Comparison of ENCODE assay signal across 7 mouse cellular contexts in the genomic region with DNA sequence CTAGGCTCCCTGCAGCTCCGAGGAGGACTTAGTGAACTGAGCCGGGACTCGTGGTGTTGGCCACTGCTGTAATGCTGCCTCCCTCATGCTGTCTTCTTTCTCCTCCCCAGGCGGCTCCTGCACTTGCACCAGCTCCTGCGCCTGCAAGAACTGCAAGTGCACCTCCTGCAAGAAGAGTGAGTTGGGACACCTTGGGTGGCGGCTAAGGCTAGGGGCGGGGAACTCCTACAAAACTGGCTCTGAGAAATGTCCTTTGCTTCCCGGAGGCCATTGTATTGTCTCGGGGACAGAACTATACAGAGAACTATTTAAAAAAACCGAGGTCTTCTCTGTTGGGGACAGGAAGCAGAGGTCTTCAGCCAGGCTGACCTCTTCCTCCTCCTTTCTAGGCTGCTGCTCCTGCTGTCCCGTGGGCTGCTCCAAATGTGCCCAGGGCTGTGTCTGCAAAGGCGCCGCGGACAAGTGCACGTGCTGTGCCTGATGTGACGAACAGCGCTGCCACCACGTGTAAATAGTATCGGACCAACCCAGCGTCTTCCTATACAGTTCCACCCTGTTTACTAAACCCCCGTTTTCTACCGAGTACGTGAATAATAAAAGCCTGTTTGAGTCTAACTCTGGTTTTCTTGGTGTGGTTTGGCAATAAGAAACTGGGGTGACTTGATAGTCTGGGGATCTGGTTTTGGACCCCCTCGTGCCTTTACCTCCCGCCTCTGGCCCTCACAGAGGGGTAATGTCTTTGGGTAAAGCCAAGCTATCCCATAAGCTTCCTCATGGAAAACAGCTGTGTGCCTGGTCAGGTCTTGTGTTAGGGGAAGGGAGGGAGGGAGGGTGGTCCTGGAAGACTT. TPM values are rescaled to one million over a fixed set of nuclear protein-coding genes. Genes with fewer than 3 reads are reported as not detected.
A peak's percentile ranks its signal among the peaks of the same experiment; 100 is the strongest.
DNase-seq lines count a peak whose midpoint lies in the region; ATAC-seq and TF ChIP-seq lines count a peak whose summit lies in the region.

No protein-coding gene starts in this region.

- peaks cover 84% of the 10 kb centered on the region for H3K27me3 ChIP-seq in embryonic facial prominence, embryonic 14.5 days (replicated peaks; ENCODE audit: control insufficient read depth, insufficient read depth, low read length)
- H3K27me3 ChIP-seq in hindbrain, postnatal 0 days (ENCODE audit: insufficient read depth, low read length), result peaks cover 17% of the 10 kb centered on the region
- H3K27me3 ChIP-seq in liver, postnatal 0 days (ENCODE audit: insufficient read depth, low read length), result no peaks in the 10 kb centered on the region
- H3K27me3 ChIP-seq in stomach, postnatal 0 days (ENCODE audit: control insufficient read depth, insufficient read depth, low read length), result no peaks in the 10 kb centered on the region; the same call in 1 of the 2 replicates

- H3K4me3 ChIP-seq in embryonic facial prominence, embryonic 14.5 days (ENCODE audit: low read depth, low read length), result peak overlapping the region; percentile 46
- H3K4me3 ChIP-seq in hindbrain, postnatal 0 days (ENCODE audit: low read length), result peak overlapping the region; percentile 49
- H3K4me3 ChIP-seq in liver, postnatal 0 days (ENCODE audit: low read depth, low read length), result peak overlapping the region; percentile 72
- peak overlapping the region; percentile 54 for H3K4me3 ChIP-seq in stomach, postnatal 0 days (ENCODE audit: low read depth, low read length)

- peak; percentile 58 for DNase-seq in 3134 (ENCODE audit: extremely low read depth, insufficient read length, low spot score)
- peak; percentile 46 for DNase-seq in 416B (ENCODE audit: low read depth)
- no peak for DNase-seq in embryonic facial prominence, embryonic 14.5 days (ENCODE audit: low spot score)
- DNase-seq in hindbrain, postnatal 0 days (ENCODE audit: low spot score), result no peak
- peak; percentile 62 for DNase-seq in liver, postnatal 0 days
- DNase-seq in stomach, postnatal 0 days (ENCODE audit: low spot score), result peak; percentile 67
- no peak for DNase-seq in cerebellum, adult 9-11 months

- H3K9me3 ChIP-seq in embryonic facial prominence, embryonic 14.5 days (ENCODE audit: control insufficient read depth, low read length), result no peaks in the 10 kb centered on the region
- no peaks in the 10 kb centered on the region for H3K9me3 ChIP-seq in hindbrain, postnatal 0 days (ENCODE audit: low read length)
- H3K9me3 ChIP-seq in liver, postnatal 0 days (ENCODE audit: low read length), result no peaks in the 10 kb centered on the region
- H3K9me3 ChIP-seq in stomach, postnatal 0 days (ENCODE audit: control insufficient read depth, low read length), result no peaks in the 10 kb centered on the region

- H3K9ac ChIP-seq in embryonic facial prominence, embryonic 14.5 days (ENCODE audit: low read depth, low read length), result peak overlapping the region; percentile 61; the same call in 1 of the 2 replicates
- H3K9ac ChIP-seq in hindbrain, postnatal 0 days (replicated peaks; ENCODE audit: low read length), result peak overlapping the region; percentile 61
- peak overlapping the region; percentile 85 for H3K9ac ChIP-seq in liver, postnatal 0 days (replicated peaks)
- H3K9ac ChIP-seq in stomach, postnatal 0 days (ENCODE audit: low read length), result peak overlapping the region; percentile 73

- no peaks in the 10 kb centered on the region for H3K36me3 ChIP-seq in embryonic facial prominence, embryonic 14.5 days (ENCODE audit: control insufficient read depth, insufficient read depth, low read length)
- no peaks in the 10 kb centered on the region for H3K36me3 ChIP-seq in hindbrain, postnatal 0 days (ENCODE audit: insufficient read depth, low read length)
- no peaks in the 10 kb centered on the region; the same call in 1 of the 2 replicates for H3K36me3 ChIP-seq in liver, postnatal 0 days (replicated peaks; ENCODE audit: insufficient read depth, low read length)
- no peaks in the 10 kb centered on the region for H3K36me3 ChIP-seq in stomach, postnatal 0 days (ENCODE audit: control insufficient read depth, insufficient read depth, low read length)

- peak overlapping the region; percentile 84 for H3K4me2 ChIP-seq in embryonic facial prominence, embryonic 14.5 days (ENCODE audit: low read depth, low read length)
- peak overlapping the region; percentile 86 for H3K4me2 ChIP-seq in hindbrain, postnatal 0 days (ENCODE audit: low read depth, low read length)
- H3K4me2 ChIP-seq in liver, postnatal 0 days (ENCODE audit: low read depth, low read length), result peak overlapping the region; percentile 82
- peak overlapping the region; percentile 60 for H3K4me2 ChIP-seq in stomach, postnatal 0 days (replicated peaks; ENCODE audit: low read depth)

- ATAC-seq in embryonic facial prominence, embryonic 14.5 days (ENCODE audit: low read depth), result no peak
- ATAC-seq in hindbrain, postnatal 0 days, result no peak
- ATAC-seq in liver, postnatal 0 days, result no peak
- ATAC-seq in stomach, postnatal 0 days (ENCODE audit: low FRiP score, low TSS enrichment), result no peak

- 0 out of 2 replicates have a peak, but pooled peaks cover 2% of the 10 kb centered on the region for H3K4me1 ChIP-seq in embryonic facial prominence, embryonic 14.5 days (ENCODE audit: control insufficient read depth, insufficient read depth, low read length)
- H3K4me1 ChIP-seq in hindbrain, postnatal 0 days (ENCODE audit: insufficient read depth, low read length), result peaks cover 5% of the 10 kb centered on the region; the same call in 1 of the 2 replicates
- H3K4me1 ChIP-seq in liver, postnatal 0 days (ENCODE audit: insufficient read depth), result peaks cover 35% of the 10 kb centered on the region
- peaks cover 3% of the 10 kb centered on the region; the same call in 1 of the 2 replicates for H3K4me1 ChIP-seq in stomach, postnatal 0 days (replicated peaks; ENCODE audit: control insufficient read depth, insufficient read depth)

- WGBS in embryonic facial prominence, embryonic 14.5 days, result 3% methylated on average over 25 of the region's 25 CpGs
- WGBS in hindbrain, postnatal 0 days, result 3% methylated on average over 25 of the region's 25 CpGs
- WGBS in liver, postnatal 0 days (ENCODE audit: insufficient replicate concordance), result 4% methylated on average over 25 of the region's 25 CpGs
- 4% methylated on average over 25 of the region's 25 CpGs for WGBS in stomach, postnatal 0 days

- no peak overlapping the region for H3K27ac ChIP-seq in embryonic facial prominence, embryonic 14.5 days (replicated peaks; ENCODE audit: low read depth, low read length)
- peak overlapping the region; percentile 72 for H3K27ac ChIP-seq in hindbrain, postnatal 0 days
- H3K27ac ChIP-seq in liver, postnatal 0 days (ENCODE audit: low read depth), result peak overlapping the region; percentile 97
- H3K27ac ChIP-seq in stomach, postnatal 0 days (replicated peaks), result peak overlapping the region; percentile 90

- TF ChIP-seq EP300 in liver, postnatal 0 days (IDR thresholded peaks at IDR 0.05; ENCODE audit: low read depth), result no peak; the same call in none of the 2 replicates
- TF ChIP-seq EP300 in stomach, postnatal 0 days (optimal IDR thresholded peaks at IDR 0.05), result no peak

- TF ChIP-seq CTCF in hindbrain, postnatal 0 days (IDR thresholded peaks at IDR 0.05; ENCODE audit: low read depth), result no peak
- no peak for TF ChIP-seq CTCF in liver, postnatal 0 days (IDR thresholded peaks at IDR 0.05; ENCODE audit: low read depth)
- TF ChIP-seq CTCF in stomach, postnatal 0 days (IDR thresholded peaks at IDR 0.05; ENCODE audit: low read depth), result no peak

RNA-seq across cellular contexts. Expression of a gene that starts 1.1 kb away (rescaled TPM):
- polyA plus RNA-seq in embryonic facial prominence, embryonic 14.5 days (2014; fragmentation: Nextera tagmentation; extraction: Ambion mirVana), result 167 and 193 TPM in 2 replicates
- 648 and 1,037 TPM in 2 replicates for total RNA-seq in hindbrain, postnatal 0 days (2014; rRNA removed)
- polyA plus RNA-seq in hindbrain, postnatal 0 days (2015; fragmentation: Nextera tagmentation; extraction: Ambion mirVana), result 742 and 847 TPM in 2 replicates
- polyA plus RNA-seq in liver, postnatal 0 days (2015; fragmentation: Nextera tagmentation; extraction: Ambion mirVana), result 2,663 and 3,863 TPM in 2 replicates
- polyA plus RNA-seq in stomach, postnatal 0 days (2015; fragmentation: Nextera tagmentation; extraction: Ambion mirVana), result 1,909 and 2,218 TPM in 2 replicates

RNA-seq across cellular contexts. Expression of a gene that starts 7.5 kb away (rescaled TPM):
- 57.5 and 60.3 TPM in 2 replicates for polyA plus RNA-seq in embryonic facial prominence, embryonic 14.5 days (2014; fragmentation: Nextera tagmentation; extraction: Ambion mirVana)
- 109 and 110 TPM in 2 replicates for total RNA-seq in hindbrain, postnatal 0 days (2014; rRNA removed)
- polyA plus RNA-seq in hindbrain, postnatal 0 days (2015; fragmentation: Nextera tagmentation; extraction: Ambion mirVana), result 202 and 239 TPM in 2 replicates
- 507 and 771 TPM in 2 replicates for polyA plus RNA-seq in liver, postnatal 0 days (2015; fragmentation: Nextera tagmentation; extraction: Ambion mirVana)
- polyA plus RNA-seq in stomach, postnatal 0 days (2015; fragmentation: Nextera tagmentation; extraction: Ambion mirVana), result 570 and 681 TPM in 2 replicates

RNA-seq across cellular contexts. Expression of a gene that starts 27.5 kb away (rescaled TPM):
- polyA plus RNA-seq in embryonic facial prominence, embryonic 14.5 days (2014; fragmentation: Nextera tagmentation; extraction: Ambion mirVana), result 10.8 and 14.1 TPM in 2 replicates
- 631 and 889 TPM in 2 replicates for total RNA-seq in hindbrain, postnatal 0 days (2014; rRNA removed)
- 445 and 458 TPM in 2 replicates for polyA plus RNA-seq in hindbrain, postnatal 0 days (2015; fragmentation: Nextera tagmentation; extraction: Ambion mirVana)
- not detected in 2 replicates for polyA plus RNA-seq in liver, postnatal 0 days (2015; fragmentation: Nextera tagmentation; extraction: Ambion mirVana)
- polyA plus RNA-seq in stomach, postnatal 0 days (2015; fragmentation: Nextera tagmentation; extraction: Ambion mirVana), result 4.1 and 5.3 TPM in 2 replicates

RNA-seq across cellular contexts. Expression of a gene that starts 34.4 kb away (rescaled TPM):
- 60.9 and 77.0 TPM in 2 replicates for polyA plus RNA-seq in embryonic facial prominence, embryonic 14.5 days (2014; fragmentation: Nextera tagmentation; extraction: Ambion mirVana)
- total RNA-seq in hindbrain, postnatal 0 days (2014; rRNA removed), result 33.1 and 43.3 TPM in 2 replicates
- polyA plus RNA-seq in hindbrain, postnatal 0 days (2015; fragmentation: Nextera tagmentation; extraction: Ambion mirVana), result 42.3 and 44.8 TPM in 2 replicates
- 13.4 and 18.2 TPM in 2 replicates for polyA plus RNA-seq in liver, postnatal 0 days (2015; fragmentation: Nextera tagmentation; extraction: Ambion mirVana)
- polyA plus RNA-seq in stomach, postnatal 0 days (2015; fragmentation: Nextera tagmentation; extraction: Ambion mirVana), result 26.2 and 28.1 TPM in 2 replicates

RNA-seq across cellular contexts. Expression of a gene that starts 42.9 kb away (rescaled TPM):
- 1.4 TPM in 1 of 2 replicates, not detected in the other for polyA plus RNA-seq in embryonic facial prominence, embryonic 14.5 days (2014; fragmentation: Nextera tagmentation; extraction: Ambion mirVana)
- total RNA-seq in hindbrain, postnatal 0 days (2014; rRNA removed), result not detected in 2 replicates
- polyA plus RNA-seq in hindbrain, postnatal 0 days (2015; fragmentation: Nextera tagmentation; extraction: Ambion mirVana), result not detected in 2 replicates
- not detected in 2 replicates for polyA plus RNA-seq in liver, postnatal 0 days (2015; fragmentation: Nextera tagmentation; extraction: Ambion mirVana)
- 79.7 and 84.9 TPM in 2 replicates for polyA plus RNA-seq in stomach, postnatal 0 days (2015; fragmentation: Nextera tagmentation; extraction: Ambion mirVana)

Comparison
In these comparisons a context has a peak if more than half of its experiments do, and no peak if none do; other contexts are left out.
1. DNase-seq: peak in 3134 (single experiment), 416B (single experiment), liver, postnatal 0 days (single experiment) and stomach, postnatal 0 days (single experiment); none in embryonic facial prominence, embryonic 14.5 days (single experiment), hindbrain, postnatal 0 days (single experiment) and cerebellum, adult 9-11 months (single experiment).
2. RNA of a gene that starts 27.5 kb away (polyA plus RNA-seq): 445 to 458 TPM in hindbrain, postnatal 0 days; 10.8 to 14.1 TPM in embryonic facial prominence, embryonic 14.5 days, 4.1 to 5.3 TPM in stomach, postnatal 0 days and not detected in liver, postnatal 0 days; every median in the first group is over 10 times any median in the second.
3. Peak in every context shown above with its lines, with median percentiles within 50 percentile points of each other: H3K4me2 ChIP-seq, H3K4me3 ChIP-seq and H3K9ac ChIP-seq.